Mouse (Mus musculus) frontal cortex, postnatal 10 days (tissue): ENCODE data around the gene Kcnma1.
A peak's percentile ranks its signal among the peaks of the same experiment; 100 is the strongest.

Experiments used
- DNase-seq, 2 experiments: peaks; one replicate each; pipeline ENCODE4 v3.0.0; 2022; ENCODE audit warnings: low spot score in 2 of 2, mixed read lengths in 1 of 2

Gene Kcnma1

DNA sequence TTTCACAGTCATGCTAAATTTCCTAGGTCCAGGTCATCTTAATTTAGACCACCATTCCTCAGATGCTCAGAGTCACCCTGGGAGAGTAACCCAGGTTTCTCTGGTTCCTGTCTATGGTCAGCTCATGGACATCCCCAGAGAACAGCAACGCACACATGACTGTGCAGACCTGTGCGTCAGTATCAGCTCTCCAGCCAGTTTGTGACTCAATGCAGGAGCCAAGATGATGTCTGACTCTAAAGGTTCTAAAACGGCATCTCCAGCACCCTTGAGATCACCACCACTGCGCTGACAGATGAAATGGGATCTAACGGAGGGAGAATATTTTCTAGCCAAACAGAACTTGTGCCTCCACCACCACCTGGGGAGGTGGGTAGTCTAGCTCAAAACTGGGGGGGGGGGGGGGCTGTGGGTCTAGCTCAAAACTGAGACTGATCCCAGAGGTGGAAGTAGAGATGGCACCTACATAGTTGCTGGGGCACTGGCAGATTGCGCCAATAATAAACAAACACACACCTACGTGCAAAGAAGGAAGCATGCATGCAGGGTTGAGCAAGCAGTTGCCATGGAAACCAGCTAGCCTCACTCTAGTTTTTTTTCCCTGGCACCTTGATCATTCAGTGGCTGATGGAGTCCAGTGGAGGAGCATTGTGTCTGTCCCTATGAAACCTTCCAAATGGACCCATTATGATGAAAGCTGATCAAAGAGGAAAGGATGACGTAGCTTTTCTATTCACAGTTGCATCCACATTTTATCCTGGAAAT, 231.3 kb downstream of the Kcnma1 start:
- DNase-seq = peak in 1 of 2 experiments; percentile 25

DNA sequence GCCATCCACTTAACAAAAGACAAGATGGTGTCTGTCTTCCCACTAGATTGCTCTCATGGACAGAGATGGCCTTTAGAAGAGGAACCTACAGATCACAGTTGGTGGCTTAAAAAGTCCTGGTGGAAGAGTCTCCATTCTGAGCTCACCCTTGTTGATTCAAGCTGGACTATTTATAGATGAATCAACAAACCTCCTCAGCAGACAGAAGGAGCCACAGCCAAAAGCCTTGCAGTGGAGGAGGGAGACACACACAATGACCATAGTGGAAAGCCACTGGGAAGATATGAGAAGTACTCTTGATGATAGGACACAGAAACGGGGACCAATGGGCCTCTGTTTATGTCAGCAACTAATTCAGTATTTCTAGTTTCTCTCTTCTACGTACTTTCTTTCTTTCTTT, 239.7 kb downstream of the Kcnma1 start:
- no peak for DNase-seq

DNA sequence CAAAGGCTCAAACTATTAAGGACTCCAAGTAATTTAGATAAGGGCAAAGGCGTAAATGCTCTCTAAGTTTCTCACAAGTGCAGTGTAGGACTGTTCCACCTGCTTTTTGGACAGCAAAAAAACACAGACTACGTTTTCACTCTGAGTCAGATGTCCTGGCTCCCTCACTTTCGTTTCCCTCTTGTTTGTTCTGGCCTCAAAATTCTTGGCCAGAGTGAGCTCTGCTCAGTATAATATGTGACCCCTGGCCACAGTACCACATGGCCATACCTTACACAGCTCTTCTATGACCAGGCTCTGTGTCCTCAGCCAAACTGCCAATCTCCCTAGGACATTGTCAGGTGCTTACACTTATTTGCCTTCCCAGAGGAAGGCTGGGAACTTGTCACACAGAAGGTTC, 241.6 kb downstream of the Kcnma1 start:
- DNase-seq = no peak

DNA sequence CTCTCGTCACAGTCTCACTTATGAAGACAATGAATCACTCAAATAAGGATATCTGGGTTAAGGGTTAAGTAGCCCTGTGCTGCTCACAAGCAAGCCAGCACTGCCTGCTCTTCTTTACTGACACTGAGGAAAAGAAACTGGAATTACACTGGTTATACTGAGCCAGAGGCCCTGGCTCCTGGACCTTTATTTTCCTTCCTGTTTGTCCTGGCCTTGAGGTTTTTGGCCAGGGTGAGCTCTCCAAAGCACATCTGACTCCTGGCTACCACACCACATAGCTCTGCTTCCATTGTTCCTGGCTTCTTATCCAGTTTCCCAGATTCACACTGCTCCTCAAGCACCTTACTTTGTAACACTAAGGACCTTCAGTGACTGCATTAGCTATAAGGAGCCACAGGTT, 242.5 kb downstream of the Kcnma1 start:
- DNase-seq = no peak

DNA sequence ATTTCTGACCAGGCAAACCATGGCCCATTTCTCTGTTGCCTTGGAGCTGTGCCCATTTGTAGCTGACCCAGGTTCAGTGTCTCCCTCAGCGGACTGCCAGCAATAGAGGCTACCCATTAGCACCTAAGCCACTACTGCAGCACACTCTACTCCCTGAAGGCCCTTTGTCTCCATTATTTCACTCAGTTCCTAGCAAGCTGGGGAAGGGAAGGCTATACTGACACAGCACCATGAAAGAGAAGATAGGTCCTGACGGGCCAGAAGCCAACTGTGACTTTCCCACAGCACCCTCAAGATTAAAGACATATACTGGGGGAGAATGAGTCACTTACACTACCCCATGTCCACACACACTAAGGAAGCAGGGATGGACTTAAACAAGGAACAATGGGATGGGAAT, 251.8 kb downstream of the Kcnma1 start:
- DNase-seq = no peak

DNA sequence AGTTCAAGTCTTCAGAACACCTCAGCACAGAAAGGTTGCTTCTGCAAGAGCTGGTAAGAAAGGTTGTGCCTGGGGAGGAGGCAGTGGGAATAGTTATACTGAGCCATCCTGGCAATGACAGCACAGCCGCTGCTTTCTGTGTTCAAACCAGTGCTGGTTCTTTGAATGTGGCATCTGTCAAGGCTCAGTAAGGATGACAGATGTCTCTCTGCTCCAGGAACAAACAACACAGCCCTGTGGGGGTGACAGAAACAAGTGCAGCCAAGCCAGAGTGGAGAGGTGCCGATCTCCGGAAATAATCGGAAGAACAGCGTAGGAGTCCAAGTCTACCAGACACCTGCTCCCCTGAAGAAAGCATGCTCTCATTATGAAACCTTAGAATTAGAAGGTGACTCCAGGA, 254.7 kb downstream of the Kcnma1 start:
- DNase-seq = no peak

DNA sequence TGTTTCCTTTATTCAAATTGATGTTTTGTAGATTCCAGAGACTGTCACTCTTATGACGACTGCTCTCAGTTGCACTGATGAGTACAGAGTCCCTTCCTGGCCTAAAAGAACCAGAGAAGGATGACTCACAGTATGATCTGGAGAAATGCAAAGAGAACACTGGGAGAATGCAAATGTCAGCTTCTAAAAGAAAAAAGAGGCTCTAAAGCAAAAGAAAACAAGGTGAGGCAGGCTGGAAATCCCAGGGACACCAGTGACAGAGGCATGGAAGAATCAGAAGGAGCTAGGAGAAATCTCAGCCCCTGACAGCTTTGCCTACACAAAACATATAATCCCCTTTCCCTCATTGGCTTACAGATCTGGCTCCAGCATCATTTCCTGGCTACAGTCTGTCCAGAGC, 255.9 kb downstream of the Kcnma1 start:
- no peak for DNase-seq

DNA sequence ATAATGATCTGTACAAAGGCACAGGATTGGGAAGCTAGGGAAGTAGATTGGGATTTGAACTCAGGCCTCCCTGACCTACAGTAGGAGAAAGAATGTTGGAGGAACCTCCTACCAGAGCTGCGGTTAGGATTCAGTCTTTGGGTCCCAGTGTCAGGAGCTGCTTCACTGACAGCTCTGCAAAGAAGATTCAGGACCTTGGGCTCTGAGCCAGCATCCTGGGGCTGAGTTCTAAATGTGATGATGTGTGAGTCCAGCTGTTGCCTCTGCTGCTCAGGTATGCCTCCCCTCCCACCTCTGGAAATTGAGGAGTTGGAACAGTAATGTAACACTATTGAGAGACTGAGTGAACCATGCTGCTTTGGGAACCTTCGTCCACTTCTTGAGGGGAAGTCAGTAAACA, 266.3 kb downstream of the Kcnma1 start:
- no peak for DNase-seq

DNA sequence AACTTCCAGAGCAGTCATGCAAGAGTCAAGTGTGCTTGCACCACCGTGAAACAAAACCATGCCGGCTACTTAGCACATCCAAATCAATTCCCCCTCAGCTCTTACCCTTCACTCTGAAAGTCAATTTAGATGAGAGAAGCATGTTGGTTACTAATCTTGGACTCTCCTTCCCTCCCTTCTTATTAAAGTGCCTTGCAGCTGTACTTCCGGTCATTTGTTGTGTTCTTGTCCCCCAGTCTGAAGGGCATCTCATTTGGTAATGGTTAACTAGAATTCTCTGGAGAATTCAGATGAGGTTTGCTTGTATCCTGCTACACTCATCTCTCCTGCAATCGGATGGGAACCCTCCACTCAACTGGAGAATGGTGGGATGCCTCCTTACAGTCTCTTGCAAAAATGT, 267.3 kb downstream of the Kcnma1 start:
- no peak for DNase-seq

DNA sequence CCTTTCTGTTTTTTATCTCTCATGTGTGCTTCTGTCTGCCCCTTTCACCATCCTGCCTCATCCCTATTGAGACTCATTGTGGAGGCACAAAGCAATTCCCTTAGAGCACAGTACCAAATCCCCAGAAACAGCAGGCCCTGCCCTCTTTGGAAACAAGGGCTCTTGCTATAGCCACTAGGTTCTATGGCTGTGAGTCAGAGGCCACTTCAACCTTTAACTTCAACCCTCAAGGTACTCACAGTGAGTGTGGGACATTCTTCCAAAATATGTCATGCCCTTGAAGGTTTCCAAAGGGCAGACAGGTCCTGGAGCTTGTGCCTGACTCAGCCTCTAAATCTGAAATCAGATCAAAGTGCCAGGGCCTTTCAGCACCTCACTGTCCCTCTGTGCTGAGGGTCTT, 272.8 kb downstream of the Kcnma1 start:
- no peak for DNase-seq

DNA sequence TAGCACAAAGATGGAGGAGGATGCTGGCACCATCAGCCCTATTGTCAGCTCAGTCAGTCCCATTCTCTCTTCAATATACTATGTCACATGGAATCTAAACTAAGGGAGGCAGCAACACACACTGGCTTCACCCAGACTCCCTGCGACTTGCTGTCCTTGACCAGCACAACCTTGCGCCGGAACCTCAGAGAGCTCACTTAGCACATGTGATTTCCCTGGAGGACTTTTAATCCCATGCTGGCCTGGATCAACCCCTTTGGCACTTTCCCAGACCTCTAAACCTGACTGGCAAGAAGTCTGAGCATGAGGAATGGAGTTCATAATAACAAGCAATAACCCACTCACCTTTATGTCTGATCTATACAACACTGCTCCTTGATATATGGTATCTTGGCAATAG, 280.1 kb downstream of the Kcnma1 start:
- no peak for DNase-seq

DNA sequence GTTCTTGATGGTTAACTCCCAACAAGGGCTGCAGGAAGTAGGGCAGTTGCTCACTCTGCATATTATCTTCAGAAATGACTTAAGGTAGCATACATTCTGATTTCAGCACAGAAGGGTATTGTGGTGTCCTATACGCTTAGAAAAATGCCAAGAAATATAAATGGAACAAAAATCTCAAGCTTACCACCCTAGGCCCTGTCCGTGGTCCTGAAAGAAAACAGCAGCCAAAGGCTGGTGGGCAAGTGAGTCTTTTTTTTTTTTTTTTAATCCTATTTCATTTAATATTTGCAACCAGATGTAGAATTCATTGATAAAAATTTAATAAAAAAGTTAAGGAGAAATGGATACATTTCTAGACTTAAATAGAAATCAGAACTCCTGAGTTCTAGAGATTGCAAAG, 284.9 kb downstream of the Kcnma1 start:
- DNase-seq = no peak

DNA sequence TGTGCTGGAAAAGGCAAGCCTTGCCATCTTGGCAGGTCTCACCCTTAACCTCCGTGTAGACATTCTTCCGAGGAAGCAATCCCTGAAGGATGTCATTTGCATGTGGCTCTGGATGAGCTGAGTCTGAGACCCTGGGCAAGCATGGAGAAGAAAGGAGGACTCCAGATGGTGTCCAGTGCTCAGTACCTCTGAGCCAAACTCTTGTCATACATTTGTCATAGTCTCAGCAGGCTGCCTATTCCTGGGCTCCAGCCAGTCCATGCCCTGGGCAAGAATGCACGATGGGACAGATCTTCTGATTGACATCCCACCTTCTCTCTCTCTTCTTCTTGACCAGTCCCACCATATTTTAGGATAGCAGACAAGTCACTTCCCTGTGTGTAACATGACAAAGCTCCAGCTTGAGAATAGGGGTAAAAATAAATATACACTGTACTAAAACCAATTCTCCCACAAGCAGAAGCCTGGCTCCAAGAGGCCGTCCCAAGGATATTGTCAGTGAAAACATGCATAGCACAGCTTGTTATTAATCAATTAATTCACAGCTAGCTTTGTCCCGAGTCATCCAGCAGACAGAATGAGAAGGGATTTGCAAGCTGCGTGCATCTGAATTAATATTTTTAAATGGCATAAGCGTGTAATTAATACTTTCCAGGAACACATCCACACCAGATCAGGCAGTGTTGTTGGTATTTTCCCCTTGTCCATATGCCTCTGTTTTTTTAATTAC, 290.4 kb downstream of the Kcnma1 start:
- DNase-seq = no peak

DNA sequence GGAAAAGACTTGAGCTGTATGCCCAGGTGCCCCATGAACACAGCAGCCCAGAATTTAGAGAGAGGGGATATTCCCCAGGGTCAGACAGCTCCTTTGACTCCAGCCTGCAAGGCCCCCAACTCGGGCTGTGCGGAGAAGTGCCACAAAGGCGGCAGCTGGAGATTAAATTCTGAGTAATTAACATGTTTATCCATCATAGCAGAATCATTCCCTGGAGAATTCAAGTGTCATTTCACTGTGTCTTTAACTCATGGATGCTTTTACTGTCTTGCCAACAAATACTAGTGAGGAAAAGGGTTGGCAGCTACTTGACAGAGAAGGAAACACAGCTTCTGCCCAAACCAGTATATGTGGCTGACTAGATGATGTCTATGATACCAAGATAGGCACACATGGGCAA, 295.0 kb downstream of the Kcnma1 start:
- DNase-seq = no peak

DNA sequence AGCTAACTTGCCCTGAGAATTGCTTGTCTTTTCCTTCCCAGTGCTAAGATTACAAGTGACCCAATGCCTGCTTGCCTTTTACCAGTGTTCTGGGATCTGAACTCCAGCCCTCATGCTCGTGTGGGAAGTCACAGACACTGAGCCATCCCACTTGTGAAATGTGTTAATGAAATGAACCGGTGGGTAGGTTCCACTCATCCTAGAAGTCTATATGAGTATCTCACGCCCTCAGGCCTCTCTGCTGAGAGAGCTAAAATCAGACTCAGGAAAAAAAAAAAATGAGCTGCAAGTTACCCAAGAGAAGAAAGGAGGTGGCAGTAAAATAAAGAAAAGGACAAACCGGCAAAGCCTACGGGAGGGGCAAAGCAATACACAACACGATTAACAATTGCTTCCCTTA, 295.6 kb downstream of the Kcnma1 start:
- no peak for DNase-seq

DNA sequence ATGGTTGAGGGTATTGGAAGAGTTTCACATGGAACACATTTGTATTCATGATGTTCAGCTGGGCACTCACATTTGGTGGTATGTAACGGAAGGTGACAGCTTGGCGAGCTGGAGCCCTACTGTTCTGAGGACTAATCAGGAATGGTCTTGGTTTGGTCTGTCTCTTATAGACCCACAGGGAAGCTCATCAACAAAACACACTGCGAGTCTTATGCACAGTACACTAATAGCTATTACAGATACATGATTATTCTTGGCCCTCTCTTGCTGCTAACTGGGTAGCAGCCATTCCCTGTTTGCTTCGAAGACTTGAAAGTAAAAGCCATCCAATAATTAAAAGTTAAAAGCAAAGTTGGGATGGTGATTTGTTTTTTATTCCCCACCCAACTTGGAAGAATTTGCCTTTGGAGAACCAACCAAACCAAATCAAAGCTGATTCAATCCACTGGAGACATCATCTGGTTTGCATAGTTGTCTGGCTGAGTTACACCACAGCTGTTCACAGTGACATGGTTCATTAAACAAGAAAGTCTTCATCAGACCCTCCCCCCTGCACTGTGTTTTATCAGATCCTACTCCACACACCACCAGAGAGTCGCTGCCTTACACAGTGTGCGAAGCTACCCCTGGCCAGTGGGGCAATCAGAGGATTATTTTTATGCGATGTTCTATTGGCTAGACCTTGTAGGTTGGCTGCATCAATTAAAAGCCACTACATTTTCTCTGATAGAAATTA, 299.7 kb downstream of the Kcnma1 start:
- DNase-seq = no peak

DNA sequence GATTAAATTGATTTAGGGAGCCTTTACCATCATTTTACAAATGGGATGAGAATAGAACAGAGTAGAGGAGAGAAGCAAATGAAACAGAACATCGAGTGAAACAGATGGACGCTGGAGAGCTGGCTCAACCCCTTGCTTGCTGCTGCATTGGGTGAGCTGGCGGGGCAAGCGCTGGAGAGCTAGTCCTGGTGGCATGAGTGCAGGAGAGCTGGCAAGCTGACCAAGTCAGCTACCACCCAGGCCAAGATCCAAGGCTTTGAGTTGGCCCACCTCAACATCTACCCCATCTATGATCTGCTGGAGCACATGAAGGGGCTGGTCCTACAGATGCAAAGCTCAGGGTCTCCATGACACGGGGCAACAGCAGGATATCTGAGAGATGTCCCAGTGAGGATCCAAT, 301.4 kb downstream of the Kcnma1 start:
- no peak for DNase-seq

DNA sequence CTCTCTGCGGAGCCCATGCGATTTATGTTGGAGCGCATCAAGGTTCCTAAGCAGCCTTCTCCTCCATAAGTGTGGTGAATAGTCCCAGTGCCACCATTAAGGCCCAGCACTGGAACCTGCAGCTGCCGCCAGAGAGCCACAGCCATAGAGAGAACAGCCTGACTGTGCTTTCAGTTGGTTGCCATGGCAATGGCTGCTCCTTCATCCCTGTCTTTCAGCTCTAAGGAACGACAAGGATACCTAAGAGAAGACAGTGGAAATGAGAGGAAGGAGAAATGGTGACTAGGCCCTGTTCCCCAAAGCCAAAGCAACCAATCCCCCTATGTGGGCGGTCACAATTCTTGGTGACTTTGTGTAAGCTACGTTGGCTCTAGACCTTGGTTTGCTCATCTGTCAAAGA, 303.3 kb downstream of the Kcnma1 start:
- DNase-seq = no peak

DNA sequence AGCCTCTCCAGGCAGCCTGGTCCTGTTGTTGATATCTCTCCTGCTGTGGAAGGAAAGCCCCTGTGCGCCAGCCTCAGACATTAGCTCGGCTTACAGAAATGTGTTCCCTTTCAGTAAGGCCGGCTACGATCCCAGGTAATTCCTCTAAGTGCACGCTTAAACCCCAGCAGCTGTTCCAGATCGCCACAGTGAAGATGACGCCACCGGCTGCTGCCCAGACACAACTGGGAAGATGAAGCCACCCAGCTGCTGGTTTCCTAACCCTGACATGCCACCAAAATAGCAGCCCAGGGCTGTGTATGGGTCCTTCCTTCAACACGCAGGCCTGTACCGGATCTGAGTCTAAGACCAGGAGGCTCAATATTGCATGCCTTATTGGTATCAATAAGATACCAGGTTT, 307.5 kb downstream of the Kcnma1 start:
- no peak for DNase-seq

DNA sequence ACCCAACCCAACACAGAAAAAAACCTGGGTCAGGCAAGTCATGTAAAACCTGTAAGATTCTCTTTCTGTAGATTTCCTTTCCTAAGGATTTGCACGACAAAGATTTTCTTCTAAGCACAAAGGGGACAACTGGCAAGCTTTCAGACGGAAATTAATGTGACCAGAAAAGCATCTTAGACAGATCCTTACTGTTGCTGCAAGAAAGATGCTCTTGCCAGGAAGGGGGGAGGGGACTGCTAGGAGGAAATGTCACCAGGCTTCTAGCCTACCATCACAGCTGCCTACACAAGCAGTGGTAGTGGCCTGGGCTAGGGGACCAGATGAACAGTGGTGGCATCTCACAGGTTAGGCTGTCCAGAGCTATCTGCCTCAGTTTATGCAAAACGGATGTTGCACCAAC, 308.6 kb downstream of the Kcnma1 start:
- DNase-seq = no peak

DNA sequence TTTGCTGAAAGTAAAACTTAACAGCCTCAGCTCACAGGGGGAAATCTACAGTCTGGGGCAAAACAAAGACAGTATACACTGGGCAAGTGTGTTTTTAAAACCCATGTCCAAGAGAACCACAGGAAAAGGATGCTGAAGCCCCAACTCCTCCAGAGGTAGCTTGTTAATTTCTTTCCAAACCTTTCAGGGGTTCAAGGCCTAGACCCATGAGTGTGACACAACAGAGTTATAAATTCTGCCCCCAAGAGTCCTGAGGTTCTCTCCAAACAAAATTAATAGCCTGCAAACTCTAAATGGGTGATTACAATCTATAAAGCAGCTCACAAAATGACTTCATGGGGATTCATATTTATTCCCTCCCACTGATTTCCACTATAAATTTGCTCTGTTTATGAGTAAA, 310.0 kb downstream of the Kcnma1 start:
- DNase-seq = no peak

DNA sequence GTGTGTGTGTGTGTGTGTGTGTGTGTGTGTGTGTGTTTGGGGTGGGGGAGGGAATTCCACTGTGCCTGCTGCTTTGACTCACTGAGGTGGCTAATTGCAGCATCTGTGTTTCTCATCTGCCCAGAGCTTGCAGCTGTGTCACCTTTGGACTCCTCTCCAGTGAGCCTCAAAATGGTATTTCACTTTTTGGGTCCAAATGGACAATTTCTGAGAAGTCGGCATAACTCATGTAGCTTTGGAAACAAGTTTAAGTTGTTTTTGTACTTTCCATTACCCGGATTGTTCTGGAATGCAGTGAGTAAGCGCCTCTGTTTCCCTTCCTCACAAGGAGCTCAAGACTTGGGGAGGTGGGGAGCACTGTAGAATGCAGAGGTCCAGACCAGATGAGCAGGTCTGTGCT, 317.9 kb downstream of the Kcnma1 start:
- no peak for DNase-seq

DNA sequence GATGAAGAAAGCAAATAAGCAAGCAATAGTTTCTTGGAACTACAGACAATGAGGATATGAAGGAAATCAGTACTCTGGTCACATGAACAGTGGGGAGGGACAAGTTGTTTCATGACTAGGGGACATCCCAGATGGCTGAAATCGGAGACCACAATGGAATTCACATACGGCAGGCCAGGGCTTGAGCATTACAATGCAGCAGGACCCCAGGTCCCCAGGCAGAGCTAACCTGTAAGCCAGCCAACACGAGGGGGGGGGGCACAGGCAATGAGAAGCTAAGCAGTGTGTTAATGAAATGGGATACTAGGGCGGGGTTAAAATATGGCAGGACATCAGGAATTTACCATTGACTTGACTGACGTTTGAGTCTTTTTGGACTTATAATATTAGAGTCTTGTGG, 324.6 kb downstream of the Kcnma1 start:
- DNase-seq = no peak
